ENCODE assay signal across 12 mouse cellular contexts in genomic region chr7:99935758-99936157, GRCm38 (mm10). TPM values are rescaled to one million over a fixed set of nuclear protein-coding genes. Genes with fewer than 3 reads are reported as not detected.
A peak's percentile ranks its signal among the peaks of the same experiment; 100 is the strongest.
DNase-seq lines count a peak whose midpoint lies in the region; ATAC-seq and TF ChIP-seq lines count a peak whose summit lies in the region.
"Had no signal": no experiment of that assay in that cellular context is flagged by ENCODE, and none has a peak within 500 bp of the region (broad histone marks: within the 10 kb centered on the region; RNA-seq: fewer than 3 reads in every experiment).

No protein-coding gene starts in this region.

- peak; percentile 58 for TF ChIP-seq CTCF in forebrain, postnatal 0 days (IDR thresholded peaks at IDR 0.05; ENCODE audit: low read depth)
- TF ChIP-seq CTCF in liver, postnatal 0 days (IDR thresholded peaks at IDR 0.05; ENCODE audit: low read depth), result peak; percentile 60
- TF ChIP-seq CTCF in CH12.LX (conservative IDR thresholded peaks at IDR 0.05 in 1 of 2, IDR thresholded peaks at IDR 0.05 in 1 of 2; ENCODE audit: low read depth in 2 of 2, low read length in 2 of 2), result peak in 1 of 2 experiments; percentile 37; a peak in 2 of 4 replicates

- H3K9ac ChIP-seq in forebrain, postnatal 0 days, result no peak overlapping the region
- no peak overlapping the region for H3K9ac ChIP-seq in forebrain, embryonic 12.5 days
- H3K9ac ChIP-seq in liver, postnatal 0 days (replicated peaks), result no peak overlapping the region
- H3K9ac ChIP-seq in liver, embryonic 11.5 days (ENCODE audit: low read depth, low read length), result no peak overlapping the region
- H3K9ac ChIP-seq in CH12.LX (ENCODE audit: insufficient read depth, low read depth), result no peak overlapping the region
- H3K9ac ChIP-seq: heart, embryonic 15.5 days; lung, embryonic 15.5 days had no signal

- TF ChIP-seq RAD21 in CH12.LX (IDR thresholded peaks at IDR 0.05; ENCODE audit: low read depth, low read length), result peak; percentile 43

- no peak overlapping the region for H3K4me3 ChIP-seq in forebrain, postnatal 0 days (ENCODE audit: low read depth, low read length)
- no peak overlapping the region for H3K4me3 ChIP-seq in forebrain, embryonic 12.5 days (replicated peaks)
- no peak overlapping the region for H3K4me3 ChIP-seq in liver, postnatal 0 days (ENCODE audit: low read depth, low read length)
- H3K4me3 ChIP-seq in liver, embryonic 11.5 days (ENCODE audit: low read depth, low read length), result no peak overlapping the region
- H3K4me3 ChIP-seq in CH12.LX (replicated peaks in 1 of 3; ENCODE audit: low read depth in 2 of 3, low read length in 2 of 3, poor library complexity in 1 of 3), result no peak overlapping the region
- H3K4me3 ChIP-seq: heart, embryonic 15.5 days; lung, embryonic 15.5 days; myocyte had no signal

- no peak for TF ChIP-seq EP300 in liver, postnatal 0 days (IDR thresholded peaks at IDR 0.05; ENCODE audit: low read depth)
- TF ChIP-seq EP300 in CH12.LX (IDR thresholded peaks at IDR 0.05; ENCODE audit: low read length), result no peak

- dilution Hi-C loops in CH12.LX (cut with MboI; ENCODE audit: extremely low pct_ligation_motif_present, extremely low pct_unique_long_range_greater_than_20kb, low sequenced_read_pairs), result no loop called here

- no peak overlapping the region for H3K4me2 ChIP-seq in forebrain, postnatal 0 days (ENCODE audit: low read depth)
- no peak overlapping the region for H3K4me2 ChIP-seq in forebrain, embryonic 12.5 days
- no peak overlapping the region for H3K4me2 ChIP-seq in liver, postnatal 0 days (ENCODE audit: low read depth, low read length)
- no peak overlapping the region for H3K4me2 ChIP-seq in liver, embryonic 11.5 days
- no peak overlapping the region for H3K4me2 ChIP-seq in CH12.LX (ENCODE audit: insufficient read depth, low read depth, poor library complexity, severe bottlenecking)
- H3K4me2 ChIP-seq: heart, embryonic 15.5 days; lung, embryonic 15.5 days had no signal

- TF ChIP-seq POLR2A in CH12.LX (IDR thresholded peaks at IDR 0.05; ENCODE audit: low read depth, low read length), result no peak

- H3K9me3 ChIP-seq in forebrain, postnatal 0 days (ENCODE audit: low read length), result no peaks in the 10 kb centered on the region
- H3K9me3 ChIP-seq in forebrain, embryonic 12.5 days, result no peaks in the 10 kb centered on the region
- H3K9me3 ChIP-seq in liver, postnatal 0 days (ENCODE audit: low read length), result no peaks in the 10 kb centered on the region
- H3K9me3 ChIP-seq in liver, embryonic 11.5 days (ENCODE audit: control insufficient read depth, low read length), result no peaks in the 10 kb centered on the region
- H3K9me3 ChIP-seq in CH12.LX (replicated peaks; ENCODE audit: low read length), result no peaks in the 10 kb centered on the region
- H3K9me3 ChIP-seq: heart, embryonic 15.5 days; lung, embryonic 15.5 days had no signal

- no peak for ATAC-seq in forebrain, postnatal 0 days
- ATAC-seq in forebrain, embryonic 12.5 days (ENCODE audit: low FRiP score), result no peak
- ATAC-seq in liver, postnatal 0 days, result no peak
- ATAC-seq in liver, embryonic 11.5 days (replicated peaks; ENCODE audit: low FRiP score), result no peak
- no peak for ATAC-seq in activated CD4-positive, CD25-positive, alpha-beta regulatory T cell, adult 4 months

- no peaks in the 10 kb centered on the region for H3K4me1 ChIP-seq in forebrain, postnatal 0 days (ENCODE audit: insufficient read depth)
- no peaks in the 10 kb centered on the region for H3K4me1 ChIP-seq in forebrain, embryonic 12.5 days
- H3K4me1 ChIP-seq in liver, postnatal 0 days (ENCODE audit: insufficient read depth), result no peaks in the 10 kb centered on the region; the same call in 1 of the 2 replicates
- no peaks in the 10 kb centered on the region for H3K4me1 ChIP-seq in liver, embryonic 11.5 days (replicated peaks; ENCODE audit: control insufficient read depth, insufficient read depth, low read length)
- H3K4me1 ChIP-seq in CH12.LX (ENCODE audit: control insufficient read depth in 1 of 2, insufficient read depth in 2 of 2), result no peaks in the 10 kb centered on the region; a peak in 1 of 4 replicates
- H3K4me1 ChIP-seq: heart, embryonic 15.5 days; lung, embryonic 15.5 days had no signal

- DNase-seq in forebrain, postnatal 0 days, result no peak
- no peak for DNase-seq in liver, postnatal 0 days
- no peak for DNase-seq in liver, embryonic 11.5 days (ENCODE audit: low spot score)
- DNase-seq in CH12.LX (ENCODE audit: extremely low read depth), result no peak
- DNase-seq in kidney, postnatal 4 days, result peak; percentile 33 to 49
- DNase-seq in gastrocnemius, postnatal 25 days, result no peak
- DNase-seq: layer of hippocampus, adult 9-11 months had no signal

- peaks cover 16% of the 10 kb centered on the region for H3K36me3 ChIP-seq in forebrain, postnatal 0 days (ENCODE audit: insufficient read depth)
- H3K36me3 ChIP-seq in forebrain, embryonic 12.5 days (replicated peaks), result peaks cover 55% of the 10 kb centered on the region
- H3K36me3 ChIP-seq in liver, postnatal 0 days (replicated peaks; ENCODE audit: insufficient read depth, low read length), result peaks cover 50% of the 10 kb centered on the region
- peaks cover 21% of the 10 kb centered on the region for H3K36me3 ChIP-seq in liver, embryonic 11.5 days (ENCODE audit: control insufficient read depth, insufficient read depth, low read length)
- H3K36me3 ChIP-seq in CH12.LX (replicated peaks in 1 of 2; ENCODE audit: control insufficient read depth in 1 of 2, insufficient read depth in 1 of 2, low read length in 1 of 2), result peaks cover 38 to 54% of the 10 kb centered on the region in 2 experiments

- no peaks in the 10 kb centered on the region for H3K27me3 ChIP-seq in forebrain, postnatal 0 days (ENCODE audit: insufficient read depth, low read length)
- no peaks in the 10 kb centered on the region for H3K27me3 ChIP-seq in forebrain, embryonic 12.5 days
- no peaks in the 10 kb centered on the region for H3K27me3 ChIP-seq in liver, postnatal 0 days (ENCODE audit: insufficient read depth, low read length)
- H3K27me3 ChIP-seq in liver, embryonic 11.5 days (replicated peaks; ENCODE audit: control insufficient read depth, insufficient read depth, low read length), result no peaks in the 10 kb centered on the region
- H3K27me3 ChIP-seq in CH12.LX (replicated peaks), result no peaks in the 10 kb centered on the region
- H3K27me3 ChIP-seq: heart, embryonic 15.5 days; lung, embryonic 15.5 days had no signal

- in situ Hi-C loops in CH12.LX (cut with MboI; ENCODE audit: low pct_ligation_motif_present, low pct_unique_long_range_greater_than_20kb, low sequenced_read_pairs), result no loop called here

- no peaks in the 10 kb centered on the region for H3K79me2 ChIP-seq in CH12.LX (replicated peaks; ENCODE audit: control insufficient read depth, extremely low read depth, insufficient read depth, poor library complexity, severe bottlenecking)

- H3K27ac ChIP-seq in forebrain, postnatal 0 days (ENCODE audit: low read depth, low read length), result no peak overlapping the region
- H3K27ac ChIP-seq in forebrain, embryonic 12.5 days, result no peak overlapping the region
- no peak overlapping the region for H3K27ac ChIP-seq in liver, postnatal 0 days (ENCODE audit: low read depth)
- no peak overlapping the region for H3K27ac ChIP-seq in liver, embryonic 11.5 days (ENCODE audit: low read depth, low read length)
- H3K27ac ChIP-seq in CH12.LX (ENCODE audit: insufficient read depth, low read depth), result no peak overlapping the region
- H3K27ac ChIP-seq: heart, embryonic 15.5 days; lung, embryonic 15.5 days had no signal

- WGBS in forebrain, postnatal 0 days, result 91% methylated on average over 1 of the region's 1 CpGs
- WGBS in forebrain, embryonic 12.5 days, result 90% methylated on average over 1 of the region's 1 CpGs
- 69% methylated on average over 1 of the region's 1 CpGs for WGBS in liver, postnatal 0 days (ENCODE audit: insufficient replicate concordance)
- 77% methylated on average over 1 of the region's 1 CpGs for WGBS in liver, embryonic 11.5 days

TF ChIP-seq in CH12.LX, 34 proteins besides CTCF, POLR2A, EP300 and RAD21:
- no peak for TF ChIP-seq TBP (conservative IDR thresholded peaks at IDR 0.05; ENCODE audit: low read depth, low read length)
- TF ChIP-seq E2F4 (IDR thresholded peaks at IDR 0.05; ENCODE audit: insufficient replicate concordance, low read depth, low read length), result no peak
- no peak for TF ChIP-seq JUND (conservative IDR thresholded peaks at IDR 0.05; ENCODE audit: low read depth, low read length)
- TF ChIP-seq ETS1 (conservative IDR thresholded peaks at IDR 0.05; ENCODE audit: low read depth, low read length), result no peak
- no peak for TF ChIP-seq UBTF (IDR thresholded peaks at IDR 0.05; ENCODE audit: low read depth, low read length)
- no peak for TF ChIP-seq USF2 (conservative IDR thresholded peaks at IDR 0.05; ENCODE audit: low read depth, low read length)
- no peak for TF ChIP-seq RCOR1 (conservative IDR thresholded peaks at IDR 0.05; ENCODE audit: low read depth, low read length)
- no peak for TF ChIP-seq ZNF384 (IDR thresholded peaks at IDR 0.05; ENCODE audit: low read depth, low read length)
- TF ChIP-seq ZC3H11A (IDR thresholded peaks at IDR 0.05; ENCODE audit: low read depth, low read length), result no peak
- TF ChIP-seq BHLHE40 (IDR thresholded peaks at IDR 0.05; ENCODE audit: low read depth, low read length), result no peak
- no peak for TF ChIP-seq PAX5 (IDR thresholded peaks at IDR 0.05; ENCODE audit: low read length)
- no peak for TF ChIP-seq KAT2A (IDR thresholded peaks at IDR 0.05; ENCODE audit: insufficient replicate concordance, low read length)
- TF ChIP-seq CHD1 (IDR thresholded peaks at IDR 0.05; ENCODE audit: low read depth, low read length), result no peak
- TF ChIP-seq MYC (IDR thresholded peaks at IDR 0.05; ENCODE audit: low read depth, low read length), result no peak

RNA-seq across cellular contexts. Expression of gene Rnf169, which starts 44.5 kb away (rescaled TPM):
- 23.6 and 24.9 TPM in 2 replicates for total RNA-seq in forebrain, postnatal 0 days (2014; rRNA removed)
- 2.6 and 4.3 TPM in 2 replicates for polyA plus RNA-seq in forebrain, postnatal 0 days (2015; fragmentation: Nextera tagmentation; extraction: Ambion mirVana)
- polyA plus RNA-seq in forebrain, embryonic 12.5 days (2016; fragmentation: Nextera tagmentation; extraction: Ambion mirVana), result 6.0 and 7.1 TPM in 2 replicates
- 2.5 and 2.8 TPM in 2 replicates for polyA plus RNA-seq in liver, postnatal 0 days (2015; fragmentation: Nextera tagmentation; extraction: Ambion mirVana)
- 3.7 and 4.3 TPM in 2 replicates for polyA plus RNA-seq in liver, embryonic 11.5 days (2014; fragmentation: Nextera tagmentation; extraction: Ambion mirVana)
- total RNA-seq in CH12.LX (2012; rRNA removed) (8.9 and 11.4 TPM in 2 replicates), CH12.LX (2014; rRNA removed) (5.2 and 5.4 TPM in 2 replicates)
- polyA plus RNA-seq in CH12.LX (2012; ENCODE audit: insufficient read length, low read depth), result 3.7 and 3.9 TPM in 2 replicates
- total RNA-seq in gastrocnemius, postnatal 25 days (2021), result 1 to 10 TPM; 4.7 to 5.3 TPM
- 1 to 10 TPM; 6.0 to 6.6 TPM for polyA plus RNA-seq in activated CD4-positive, CD25-positive, alpha-beta regulatory T cell, adult 4 months (2017; shearing (Covaris generic))

Comparison
In these comparisons a context has a peak if more than half of its experiments do, and no peak if none do; other contexts are left out.
1. DNase-seq: peak in kidney, postnatal 4 days (2 of 2); none in forebrain, postnatal 0 days (single experiment), liver, postnatal 0 days (single experiment), liver, embryonic 11.5 days (single experiment), CH12.LX (single experiment) and gastrocnemius, postnatal 25 days (single experiment).